Mouse (Mus musculus): ENCODE measurements around the gene Adam15.

GRCm38 (mm10) chr3:89356029-89356428 is 6.2 kb upstream of the Adam15 start:
- no peak for TF ChIP-seq CTCF (IDR thresholded peaks at IDR 0.05; ENCODE audit: borderline replicate concordance, insufficient read depth, low read length)
- no peak for TF ChIP-seq POLR2A (IDR thresholded peaks at IDR 0.05; ENCODE audit: low read depth, low read length)

Data from embryonic fibroblast, embryonic 13.5 days (primary cell).